Mouse (Mus musculus): ENCODE results near the gene Efcab11. TPM values are rescaled to one million over a fixed set of nuclear protein-coding genes. Genes with fewer than 3 reads are reported as not detected.

Efcab11 gene
- 1.4 TPM in 2 replicates for polyA plus RNA-seq (2012; rRNA removed)

DNA sequence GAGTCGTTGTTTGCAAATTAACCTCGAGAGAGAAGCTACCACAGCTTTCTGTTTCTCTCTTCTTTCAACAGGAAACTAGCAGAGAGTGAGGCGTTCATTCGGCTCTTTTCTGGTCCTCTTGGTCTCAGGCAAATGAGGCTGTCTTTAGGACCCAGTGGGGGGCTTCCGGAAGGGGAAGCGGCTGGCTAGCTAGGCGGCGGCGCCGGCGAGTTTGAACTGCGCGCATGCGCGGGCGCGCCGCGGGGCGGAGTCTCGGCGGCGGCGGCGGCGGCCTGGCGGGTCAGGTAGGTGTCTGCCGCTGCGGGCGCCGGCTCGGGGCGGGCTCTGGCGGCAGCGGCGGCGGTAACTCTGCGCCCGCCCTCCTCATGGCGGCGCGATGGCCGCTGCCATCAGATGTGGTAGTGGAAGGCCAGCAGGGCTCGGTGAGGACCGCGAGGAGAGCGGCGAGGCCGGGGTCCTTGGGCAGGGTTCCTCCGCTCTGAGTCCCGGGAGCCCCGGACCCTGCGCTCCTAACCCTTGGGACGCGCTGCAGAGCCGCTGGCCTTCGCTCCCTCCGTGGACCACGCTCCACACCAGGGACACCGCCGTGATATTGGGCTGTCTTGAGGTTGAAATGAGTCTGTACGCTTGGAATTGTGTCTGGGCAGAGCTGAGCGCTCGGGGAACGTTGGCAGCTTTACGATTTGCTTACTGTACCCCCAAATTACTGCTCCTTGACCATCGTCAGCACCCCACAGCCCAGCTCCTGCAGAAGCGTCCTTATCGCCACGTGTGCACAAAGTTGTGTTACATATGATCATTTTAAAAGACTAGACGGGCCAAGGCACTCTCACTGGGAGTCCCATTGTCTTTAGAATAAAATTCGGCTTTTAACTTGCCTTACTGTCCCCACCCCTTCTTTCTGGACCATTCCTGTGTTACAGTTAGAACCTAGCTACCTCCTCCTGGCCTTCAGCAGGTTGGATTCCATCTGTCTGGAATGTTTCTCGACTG, at the start of gene Efcab11, which contains the start of gene Tdp1:
TSS of gene Efcab11 (minus strand) at position 171 of the 993 bp plus-strand sequence.
TSS of gene Tdp1 (plus strand) at position 249 of the 993 bp plus-strand sequence.

Other genes starting within 250 kb of the Efcab11 start
- 13.6 and 21.2 TPM in 2 replicates for gene Tdp1, start 78 bp upstream of the Efcab11 start, polyA plus RNA-seq (2012; rRNA removed)
- gene Kcnk13, start 80.1 kb upstream of the Efcab11 start, polyA plus RNA-seq (2012; rRNA removed), result 1.8 and 3.8 TPM in 2 replicates
- gene Psmc1, start 225.7 kb upstream of the Efcab11 start, polyA plus RNA-seq (2012; rRNA removed), result 33.2 and 34.2 TPM in 2 replicates

Data from ovary, adult 2 months (tissue).